12 mouse cellular contexts compared by ENCODE assay signal in genomic region chr10:8290661-8291060, GRCm38 (mm10).
DNase-seq lines count a peak whose midpoint lies in the region.
"Had no signal": no experiment of that assay in that cellular context is flagged by ENCODE, and none has a peak within 500 bp of the region (broad histone marks: within the 10 kb centered on the region; RNA-seq: fewer than 3 reads in every experiment).

No protein-coding gene starts in this region.

- DNase-seq in heart, postnatal 4 days = peak; percentile 26
- no peak for DNase-seq in heart, postnatal 25 days (ENCODE audit: low spot score)
- DNase-seq in testis, postnatal 10 days (ENCODE audit: low spot score) = peak; percentile 15
- DNase-seq in testis, postnatal 14 days (ENCODE audit: low spot score) = no peak
- peak; percentile 73 for DNase-seq in lung, postnatal 10 days
- no peak for DNase-seq in left cerebral cortex, postnatal 10 days (ENCODE audit: extremely low spot score in 1 of 2, low spot score in 2 of 2)
- DNase-seq in ovary, postnatal 14 days (ENCODE audit: low spot score) = no peak
- DNase-seq: cerebellum, postnatal 14 days; gastrocnemius, postnatal 10 days; kidney, postnatal 25 days; layer of hippocampus, adult 9-11 months; right cerebral cortex, postnatal 25 days had no signal

- intact Hi-C loops in heart, postnatal 25 days (cut with DNase I) = no loop called here
- intact Hi-C loops in left cerebral cortex, postnatal 10 days (cut with DNase I) = no loop called here

Comparison
In these comparisons a context has a peak if more than half of its experiments do, and no peak if none do; other contexts are left out.
1. DNase-seq: peak in heart, postnatal 4 days (single experiment), testis, postnatal 10 days (single experiment) and lung, postnatal 10 days (single experiment); none in heart, postnatal 25 days (single experiment), testis, postnatal 14 days (single experiment), left cerebral cortex, postnatal 10 days (0 of 2) and ovary, postnatal 14 days (single experiment).